Mouse (Mus musculus) CH12.LX (cell line): ENCODE results near the gene Abhd16a.

Source experiments
- CTCF ChIP-seq, 2 experiments: IDR thresholded peaks in 1 of 2; conservative IDR thresholded peaks in 1 of 2; 2 replicates each; pipeline ENCODE4 v1.5.1; 2011 to 2012; ENCODE audit warnings: low read depth in 2 of 2, low read length in 2 of 2, improper control_type of control experiment in 1 of 2, inconsistent platforms in 1 of 2, mild to moderate bottlenecking in 1 of 2, moderate library complexity in 1 of 2
- EP300 ChIP-seq: IDR thresholded peaks from 2 replicates; pipeline ENCODE4 v1.6.1; 2011; ENCODE audit warnings: low read length, improper control_type of control experiment
- ETS1 ChIP-seq: conservative IDR thresholded peaks from 2 replicates; pipeline ENCODE4 v1.6.1; 2012; ENCODE audit warnings: low read depth, mild to moderate bottlenecking, inconsistent platforms, low read length, improper control_type of control experiment, moderate library complexity
- GABPA ChIP-seq: IDR thresholded peaks from 2 replicates; pipeline ENCODE4 v1.6.1; 2012; ENCODE audit warnings: low read depth, low read length, improper control_type of control experiment, inconsistent platforms; ENCODE audit not compliant: insufficient replicate concordance
- MAFK ChIP-seq: IDR thresholded peaks from 2 replicates; pipeline ENCODE4 v1.6.1; 2011; ENCODE audit warnings: low read length, improper control_type of control experiment; ENCODE audit not compliant: insufficient replicate concordance
- MAX ChIP-seq: IDR thresholded peaks from 2 replicates; pipeline ENCODE4 v1.6.1; 2011; ENCODE audit warnings: low read length, improper control_type of control experiment
- NELFE ChIP-seq: IDR thresholded peaks from 2 replicates; pipeline ENCODE4 v1.6.1; 2011; ENCODE audit warnings: low read depth, low read length, improper control_type of control experiment
- POLR2A ChIP-seq: IDR thresholded peaks from 2 replicates; pipeline ENCODE4 v1.6.1; 2011; ENCODE audit warnings: low read depth, mild to moderate bottlenecking, improper control_type of control experiment, low read length
- POLR2AphosphoS2 ChIP-seq: IDR thresholded peaks from 2 replicates; pipeline ENCODE4 v1.6.1; 2011; ENCODE audit warnings: low read depth, low read length, improper control_type of control experiment
- RCOR1 ChIP-seq: conservative IDR thresholded peaks from 2 replicates; pipeline ENCODE4 v1.6.1; 2012; ENCODE audit warnings: low read depth, mild to moderate bottlenecking, inconsistent platforms, low read length, improper control_type of control experiment
- UBTF ChIP-seq: IDR thresholded peaks from 2 replicates; pipeline ENCODE4 v1.6.1; 2012; ENCODE audit warnings: low read depth, mild to moderate bottlenecking, inconsistent platforms, low read length, improper control_type of control experiment, moderate library complexity
- USF1 ChIP-seq: IDR thresholded peaks from 2 replicates; pipeline ENCODE4 v1.6.1; 2014; ENCODE audit warnings: low read depth, mild to moderate bottlenecking, inconsistent platforms, low read length, improper control_type of control experiment
- ZMIZ1 ChIP-seq: IDR thresholded peaks from 2 replicates; pipeline ENCODE4 v1.6.1; 2012; ENCODE audit warnings: low read depth, mild to moderate bottlenecking, inconsistent platforms, low read length, improper control_type of control experiment

GRCm38 (mm10) chr17:35088825-35089644 lies at the start of gene Abhd16a:
- peak; percentile 87 for TF ChIP-seq MAX
- no peak for TF ChIP-seq MAFK
- TF ChIP-seq USF1: no peak
- TF ChIP-seq EP300: no peak
- TF ChIP-seq RCOR1: no peak
- peak in 1 of 2 experiments; percentile 36; a peak in 2 of 4 replicates for TF ChIP-seq CTCF (conservative IDR thresholded peaks at IDR 0.05 in 1 of 2, IDR thresholded peaks at IDR 0.05 in 1 of 2; ENCODE audit: low read depth in 2 of 2, low read length in 2 of 2)
- TF ChIP-seq NELFE: peak; percentile 75
- TF ChIP-seq GABPA: no peak
- no peak for TF ChIP-seq ETS1
- 0 out of 2 replicates have a peak, but pooled peaks have one; percentile 39 for TF ChIP-seq POLR2AphosphoS2
- TF ChIP-seq POLR2A: peak; percentile 85
- TF ChIP-seq ZMIZ1: peak; percentile 59
- TF ChIP-seq UBTF: no peak
